Mouse (Mus musculus) ES-E14 (cell line): ENCODE data around the gene Mycn. TPM values are rescaled to one million over a fixed set of nuclear protein-coding genes. Genes with fewer than 3 reads are reported as not detected.
A peak's percentile ranks its signal among the peaks of the same experiment; 100 is the strongest.

Experiments used
- DNase-seq: peaks from one replicate; pipeline ENCODE4 v3.0.0-alpha.2; 2013; ENCODE audit warnings: low read depth, low spot score
- H3K27ac ChIP-seq: 2 replicates; pipeline ENCODE4 v1.5.1; 2012; ENCODE audit warnings: low read depth, mild to moderate bottlenecking, low read length, moderate library complexity, mixed read lengths; ENCODE audit not compliant: poor library complexity, insufficient read depth, severe bottlenecking
- H3K36me3 ChIP-seq: 2 replicates; pipeline ENCODE4 v1.6.1; 2012; ENCODE audit warnings: mild to moderate bottlenecking, low read length, moderate library complexity, mixed read lengths; ENCODE audit not compliant: control insufficient read depth, poor library complexity, insufficient read depth, severe bottlenecking
- H3K4me1 ChIP-seq, 2 experiments: fragments of 150-350 bp in 1 of 2; sonication (generic) in 1 of 2; 2 replicates each; pipeline ENCODE4 v1.6.1; 2012; ENCODE audit warnings: low read length in 2 of 2, mild to moderate bottlenecking in 1 of 2, mixed read lengths in 1 of 2; ENCODE audit not compliant: control insufficient read depth in 2 of 2, insufficient read depth in 2 of 2, poor library complexity in 1 of 2
- H3K4me3 ChIP-seq, 2 experiments: fragments of 150-350 bp in 1 of 2; sonication (generic) in 1 of 2; 2 replicates each; pipeline ENCODE4 v1.5.1; 2012; ENCODE audit warnings: low read length in 2 of 2, low read depth in 1 of 2, mild to moderate bottlenecking in 1 of 2, mixed read lengths in 1 of 2; ENCODE audit not compliant: insufficient read depth in 1 of 2, poor library complexity in 1 of 2, severe bottlenecking in 1 of 2
- H3K9ac ChIP-seq: 2 replicates; pipeline ENCODE4 v1.6.1; 2012; ENCODE audit warnings: low read depth, mild to moderate bottlenecking, low read length, mixed read lengths; ENCODE audit not compliant: poor library complexity, insufficient read depth, severe bottlenecking
- H3K9me3 ChIP-seq: fragments of 150-350 bp; sonication (generic); 2 replicates; pipeline ENCODE4 v1.6.1; 2012; ENCODE audit warnings: low read depth, mild to moderate bottlenecking, low read length; ENCODE audit not compliant: control insufficient read depth, insufficient read depth
- CHD2 ChIP-seq: IDR thresholded peaks from 2 replicates; pipeline ENCODE4 v1.6.1; 2014; ENCODE audit warnings: mild to moderate bottlenecking, low read depth, low read length, inconsistent platforms
- HCFC1 ChIP-seq: IDR thresholded peaks from 2 replicates; pipeline ENCODE4 v1.6.1; 2012; ENCODE audit warnings: low read length, inconsistent platforms, borderline replicate concordance; ENCODE audit not compliant: insufficient read depth
- MAFK ChIP-seq: IDR thresholded peaks from 2 replicates; pipeline ENCODE4 v1.6.1; 2014; ENCODE audit warnings: mild to moderate bottlenecking, low read depth, low read length, inconsistent platforms; ENCODE audit not compliant: insufficient read depth
- ZC3H11A ChIP-seq: IDR thresholded peaks from 2 replicates; pipeline ENCODE4 v1.6.1; 2012; ENCODE audit warnings: low read depth, mild to moderate bottlenecking, inconsistent platforms, low read length, borderline replicate concordance
- ZNF384 ChIP-seq: IDR thresholded peaks from 2 replicates; pipeline ENCODE4 v1.6.1; 2012; ENCODE audit warnings: low read depth, low read length, inconsistent platforms
- in situ Hi-C, 2 experiments: fragments of 600-800 bp; cut with MboI; formaldehyde crosslinking; loops; one replicate each; pipeline ENCODE4 v1.15.1; 2025; ENCODE audit warnings: low sequenced_read_pairs in 2 of 2, inconsistent platforms in 1 of 2; ENCODE audit not compliant: unreplicated experiment in 2 of 2
- total RNA-seq: library from RNA; depleted of rRNA; stranded (reverse); fragments of 300-350 nt; gene quantifications from 2 replicates; pipeline ENCODE4 v1.2.3, GENCODE M21; 2012; rRNA removed

The Mycn gene
- total RNA-seq: 76.8 and 110 TPM in 2 replicates

DNA sequence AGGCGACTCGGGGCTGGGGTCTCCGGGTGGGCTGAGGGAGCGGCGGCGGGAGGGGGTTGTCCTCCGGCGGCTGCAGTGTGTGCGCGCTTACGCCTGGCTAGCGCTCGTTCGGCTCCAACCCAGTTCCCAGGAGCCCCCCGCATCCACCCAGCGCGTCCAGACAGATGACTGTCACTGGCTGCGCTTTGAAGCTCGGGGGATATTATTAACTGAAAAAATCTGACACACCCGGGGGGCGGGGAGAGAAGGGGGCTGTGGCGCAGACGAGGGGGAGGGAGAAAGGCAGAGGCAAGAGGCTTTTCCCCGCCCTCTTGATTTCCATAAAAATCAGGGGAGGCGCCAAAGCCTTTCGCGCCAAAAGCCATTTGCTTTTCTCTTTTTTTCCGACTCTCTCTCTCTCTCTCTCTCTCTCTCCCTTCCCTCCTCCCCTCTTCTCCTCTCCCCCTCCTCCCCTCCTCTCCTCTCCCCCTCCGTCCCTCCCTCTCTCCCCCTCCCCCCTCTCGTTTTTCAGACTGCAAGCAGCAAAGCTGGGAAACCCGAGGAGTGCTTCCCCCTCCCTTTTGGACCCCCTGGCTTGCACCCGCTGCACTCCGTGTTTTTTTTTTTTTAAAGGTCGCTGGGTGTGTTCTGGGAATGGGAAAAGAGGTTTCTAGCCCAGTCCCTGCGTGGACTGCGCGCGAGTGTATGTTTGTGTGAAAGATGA lies at the start of gene Mycn:
TSS of gene Mycn (minus strand) at position 254 of the 703 bp plus-strand sequence.
- peak within 1 kb of the TSS; percentile 81 to 94 for H3K4me3 ChIP-seq
- peaks cover 34% of the 10 kb centered on the region for H3K36me3 ChIP-seq
- in situ Hi-C loops: loop anchor here in 1 of 2 experiments (5.0 to 10.0 kb wide), 2 partner anchors 160 to 317 kb away; no protein-coding TSS in a partner anchor
- DNase-seq: peak; percentile 91
- no peak for TF ChIP-seq MAFK
- no peak for TF ChIP-seq CHD2
- no peak for TF ChIP-seq ZC3H11A
- TF ChIP-seq HCFC1: 0 out of 2 replicates have a peak, but pooled peaks have one; percentile 58
- peak; percentile 91 for TF ChIP-seq ZNF384
- H3K9me3 ChIP-seq: no peaks in the 10 kb centered on the region
- H3K27ac ChIP-seq: peak within 1 kb of the TSS; percentile 98
- H3K4me1 ChIP-seq: peaks cover 12 to 16% of the 10 kb centered on the region in 2 experiments
- peak within 1 kb of the TSS; percentile 79 for H3K9ac ChIP-seq

GRCm38 (mm10) chr12:12987376-12987775 lies 45.7 kb upstream of the Mycn start:
- no peaks in the 10 kb centered on the region for H3K9me3 ChIP-seq
- H3K27ac ChIP-seq: no peak overlapping the region
- peaks cover 3 to 12% of the 10 kb centered on the region in 2 experiments for H3K4me1 ChIP-seq
- H3K36me3 ChIP-seq: no peaks in the 10 kb centered on the region
- peak; percentile 55 for DNase-seq
- no peak overlapping the region for H3K4me3 ChIP-seq
- in situ Hi-C loops: loop anchor here in 1 of 2 experiments (25.0 kb wide), 1 partner anchor 575 kb away; no protein-coding TSS in a partner anchor
- no peak overlapping the region for H3K9ac ChIP-seq
- no peak for TF ChIP-seq ZC3H11A
- no peak for TF ChIP-seq ZNF384
- no peak for TF ChIP-seq CHD2
- TF ChIP-seq MAFK: no peak
- TF ChIP-seq HCFC1: no peak

- peaks cover 3 to 12% of the 10 kb centered on the region in 2 experiments for H3K4me1 ChIP-seq
- no peaks in the 10 kb centered on the region for H3K36me3 ChIP-seq
- no peak for DNase-seq
- no peak overlapping the region for H3K9ac ChIP-seq
- no peak for TF ChIP-seq HCFC1
- no peak for TF ChIP-seq ZC3H11A
- no peak for TF ChIP-seq ZNF384
- TF ChIP-seq MAFK: no peak
- no peak for TF ChIP-seq CHD2
- no peak overlapping the region for H3K4me3 ChIP-seq
- H3K27ac ChIP-seq: no peak overlapping the region
- no peaks in the 10 kb centered on the region for H3K9me3 ChIP-seq
- in situ Hi-C loops: loop anchor here in 1 of 2 experiments (25.0 kb wide), 1 partner anchor 574 kb away; no protein-coding TSS in a partner anchor
These were observed 45.0 kb upstream of the Mycn start for GRCm38 (mm10) chr12:12986612-12987206.

GRCm38 (mm10) chr12:12983032-12983431 lies 41.3 kb upstream of the Mycn start:
- no peak for TF ChIP-seq MAFK
- TF ChIP-seq CHD2: peak; percentile 28; the same call in 1 of the 2 replicates
- H3K36me3 ChIP-seq: no peaks in the 10 kb centered on the region
- in situ Hi-C loops: loop anchor here in 1 of 2 experiments (25.0 kb wide), 1 partner anchor 571 kb away; no protein-coding TSS in a partner anchor
- H3K4me1 ChIP-seq: peaks cover 3 to 12% of the 10 kb centered on the region in 2 experiments
- peak; percentile 28 for DNase-seq
- no peaks in the 10 kb centered on the region for H3K9me3 ChIP-seq
- H3K9ac ChIP-seq: no peak overlapping the region
- no peak overlapping the region for H3K4me3 ChIP-seq
- H3K27ac ChIP-seq: no peak overlapping the region
